Mouse (Mus musculus) kidney, postnatal 0 days (tissue): ENCODE measurements around the gene Phip. TPM values are rescaled to one million over a fixed set of nuclear protein-coding genes. Genes with fewer than 3 reads are reported as not detected.

ENCODE experiments used
- ATAC-seq: fragments of 200-750 bp; cut with Nextera tagmentation; replicated peaks from 2 replicates; pipeline ENCODE4 v1.8.0; 2017; ENCODE audit warnings: low read depth, moderate number of reproducible peaks, moderate TSS enrichment, moderate library complexity; ENCODE audit not compliant: low FRiP score
- DNase-seq: peaks from one replicate; pipeline ENCODE4 v3.0.0-alpha.2; 2016; ENCODE audit warnings: low spot score
- H3K27ac ChIP-seq: fragments of 300-500 bp; sonication (generic); 2 replicates; pipeline ENCODE4 v1.5.1; 2014; ENCODE audit warnings: mild to moderate bottlenecking
- H3K27me3 ChIP-seq: fragments of 300-500 bp; sonication (generic); 2 replicates; pipeline ENCODE4 v1.6.1; 2014; ENCODE audit warnings: low read length, mixed read lengths; ENCODE audit not compliant: insufficient read depth
- H3K36me3 ChIP-seq: fragments of 300-500 bp; sonication (generic); 2 replicates; pipeline ENCODE4 v1.6.1; 2014; ENCODE audit warnings: low read length, mixed read lengths; ENCODE audit not compliant: insufficient read depth
- H3K4me1 ChIP-seq: fragments of 300-500 bp; sonication (generic); replicated peaks from 2 replicates; pipeline ENCODE4 v1.6.1; 2014; ENCODE audit warnings: antibody characterized with exemption, low read length, mixed read lengths; ENCODE audit not compliant: insufficient read depth
- H3K4me2 ChIP-seq: fragments of 300-500 bp; sonication (generic); 2 replicates; pipeline ENCODE4 v1.6.1; 2014; ENCODE audit warnings: mild to moderate bottlenecking, low read length, moderate library complexity, mixed read lengths
- H3K4me3 ChIP-seq: fragments of 300-500 bp; sonication (generic); replicated peaks from 2 replicates; pipeline ENCODE4 v1.5.1; 2014; ENCODE audit warnings: low read depth, low read length
- H3K9ac ChIP-seq: fragments of 300-500 bp; sonication (generic); 2 replicates; pipeline ENCODE4 v1.6.1; 2014; ENCODE audit warnings: low read depth, low read length
- H3K9me3 ChIP-seq: fragments of 300-500 bp; sonication (generic); replicated peaks from 2 replicates; pipeline ENCODE4 v1.6.1; 2016; ENCODE audit warnings: low read length, inconsistent platforms, mixed read lengths
- CTCF ChIP-seq: IDR thresholded peaks from 2 replicates; pipeline ENCODE4 v1.5.1; 2016; ENCODE audit warnings: antibody characterized with exemption, low read depth, mild to moderate bottlenecking, moderate library complexity
- WGBS: fragments of 180-500 bp; shearing (Covaris S2); extraction: QIAGEN DNeasy Blood & Tissue Kit; methylation state at CpG from one replicate; pipeline ENCODE4 v1.1.7; 2014; 5-methylcytosine and 5-hydroxymethylcytosine counted together
- polyA plus RNA-seq: library from polyadenylated mRNA; unstranded; fragments of >200 nt; fragmentation: Nextera tagmentation; extraction: Ambion mirVana; gene quantifications from 2 replicates; pipeline ENCODE4 v1.2.1, GENCODE M21; 2015

The Phip gene
- polyA plus RNA-seq, 1 experiment from 2014 or later, result 49.6 TPM

DNA sequence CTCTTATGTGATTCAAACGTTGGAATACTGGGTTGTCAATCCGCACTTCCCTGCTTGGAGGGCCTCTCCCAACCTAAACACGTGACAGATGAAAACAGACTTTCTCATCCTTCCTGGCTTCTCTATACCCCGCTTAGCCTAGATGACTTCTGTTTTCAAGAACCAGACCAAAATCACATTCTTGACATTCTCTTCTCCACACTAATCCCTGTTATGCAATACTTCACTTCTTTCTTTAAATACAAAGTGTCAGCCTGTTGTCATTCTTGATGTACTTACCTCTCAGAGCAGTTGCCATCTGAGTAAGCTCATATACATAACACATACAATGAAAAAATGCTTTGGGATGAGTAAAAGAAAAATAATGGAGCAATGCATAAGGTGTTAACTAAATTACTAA lies 143.4 kb downstream of the Phip start:
- Histone ChIP-seq H3K4me1 (0 out of 2 replicates have a peak, but pooled peaks cover 4% of the 10 kb centered on the region), H3K27me3 (no peaks in the 10 kb centered on the region), H3K4me2 (no peak overlapping the region), H3K36me3 (no peaks in the 10 kb centered on the region), H3K9me3 (no peaks in the 10 kb centered on the region), H3K4me3 (no peak overlapping the region), H3K9ac (no peak overlapping the region), H3K27ac (no peak overlapping the region)
- WGBS, result 70% methylated on average over 4 of the region's 4 CpGs
- no peak for TF ChIP-seq CTCF
- DNase-seq (no peak), ATAC-seq (no peak)

DNA sequence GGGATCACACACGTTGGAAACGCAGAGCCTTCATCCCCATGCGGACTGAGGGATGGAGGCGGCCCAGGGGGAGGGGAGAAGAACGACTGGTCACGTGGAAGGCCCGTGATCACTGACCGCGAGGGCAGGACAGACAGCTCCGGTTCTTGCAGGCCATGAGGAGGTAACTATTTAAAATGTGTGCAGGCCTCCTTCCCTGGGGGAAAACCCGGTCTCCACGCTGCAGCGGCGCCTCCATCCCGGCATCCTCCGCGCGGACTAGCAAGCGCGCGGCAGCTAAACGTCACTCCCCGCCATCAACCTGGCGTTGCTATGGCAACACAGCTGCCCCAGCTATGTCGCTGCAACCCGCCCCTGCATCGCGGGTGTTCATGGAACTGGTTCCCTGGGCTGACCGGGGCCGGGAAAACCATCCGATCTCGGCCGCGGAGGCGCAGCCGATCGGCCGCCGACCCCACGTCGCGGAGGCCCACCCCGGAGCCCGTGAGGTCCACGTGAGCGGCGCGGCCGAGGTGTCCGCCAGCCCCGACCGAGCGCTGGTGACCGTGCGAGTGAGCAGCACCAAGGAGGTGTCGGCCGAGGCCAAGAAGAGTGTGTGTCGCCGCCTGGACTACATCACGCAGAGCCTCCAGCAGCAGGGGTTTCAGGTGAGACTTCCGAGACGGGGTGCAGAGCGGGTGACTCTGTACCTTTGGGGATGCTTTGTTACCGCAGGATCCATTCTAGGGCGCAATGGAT lies 145.5 kb downstream of the Phip start:
- TF ChIP-seq CTCF, result no peak
- peak overlapping the region; percentile 69 for H3K4me2 ChIP-seq
- no peaks in the 10 kb centered on the region for H3K27me3 ChIP-seq
- WGBS, result under 1% methylated on average over 65 of the region's 65 CpGs
- peak; percentile 95 for DNase-seq
- no peaks in the 10 kb centered on the region for H3K4me1 ChIP-seq
- H3K4me3 ChIP-seq, result peak overlapping the region; percentile 68
- H3K9ac ChIP-seq, result peak overlapping the region; percentile 67
- H3K9me3 ChIP-seq, result no peaks in the 10 kb centered on the region
- no peaks in the 10 kb centered on the region for H3K36me3 ChIP-seq
- peak overlapping the region; percentile 66 for H3K27ac ChIP-seq
- ATAC-seq, result peak; percentile 95

GRCm38 (mm10) chr9:82829007-82829689 lies 146.2 kb downstream of the Phip start, which contains the start of gene Irak1bp1:
TSS of gene Irak1bp1 (plus strand) at chr9:82829540.
- Histone ChIP-seq H3K36me3 (no peaks in the 10 kb centered on the region), H3K9ac (peak within 1 kb of the TSS; percentile 67), H3K27me3 (no peaks in the 10 kb centered on the region), H3K4me2 (peak within 1 kb of the TSS; percentile 69), H3K9me3 (no peaks in the 10 kb centered on the region), H3K4me3 (peak within 1 kb of the TSS; percentile 68), H3K27ac (peak within 1 kb of the TSS; percentile 66), H3K4me1 (no peaks in the 10 kb centered on the region)
- 0 out of 2 replicates have a peak, but pooled peaks have one; percentile 6 for ATAC-seq
- WGBS, result 13% methylated on average over 20 of the region's 20 CpGs
- no peak for TF ChIP-seq CTCF
- no peak for DNase-seq

- no peak for DNase-seq
- Histone ChIP-seq H3K4me2 (no peak overlapping the region), H3K4me3 (no peak overlapping the region), H3K9me3 (no peaks in the 10 kb centered on the region), H3K36me3 (no peaks in the 10 kb centered on the region), H3K27me3 (no peaks in the 10 kb centered on the region), H3K4me1 (no peaks in the 10 kb centered on the region), H3K27ac (no peak overlapping the region), H3K9ac (no peak overlapping the region)
- ATAC-seq, result no peak
- 94% methylated on average over 6 of the region's 6 CpGs for WGBS
- TF ChIP-seq CTCF, result no peak
These were observed 148.9 kb downstream of the Phip start for GRCm38 (mm10) chr9:82826426-82826825.

Other genes starting within 250 kb of the Phip start
- gene Irak1bp1, start 146.0 kb downstream of the Phip start, polyA plus RNA-seq, result 29.4 and 31.8 TPM in 2 replicates
- 145 and 160 TPM in 2 replicates for gene Hmgn3, start 171.2 kb upstream of the Phip start, polyA plus RNA-seq